Mouse (Mus musculus) stomach, embryonic 14.5 days (tissue): ENCODE data around the gene Cbx7. TPM values are rescaled to one million over a fixed set of nuclear protein-coding genes. Genes with fewer than 3 reads are reported as not detected.

Experiments used
- ATAC-seq: fragments of 200-750 bp; cut with Nextera tagmentation; 2 replicates; pipeline ENCODE4 v1.8.0; 2017; ENCODE audit warnings: low read depth, moderate TSS enrichment; ENCODE audit not compliant: insufficient number of reproducible peaks, insufficient read depth, low FRiP score
- H3K27ac ChIP-seq: fragments of 300-500 bp; sonication (generic); 2 replicates; pipeline ENCODE4 v1.5.1; 2014; ENCODE audit warnings: mild to moderate bottlenecking, low read length, moderate library complexity, mixed read lengths
- H3K27me3 ChIP-seq: fragments of 300-500 bp; sonication (generic); 2 replicates; pipeline ENCODE4 v1.6.1; 2014; ENCODE audit warnings: low read length, control low read depth, mixed read lengths; ENCODE audit not compliant: control insufficient read depth, insufficient read depth
- H3K36me3 ChIP-seq: fragments of 300-500 bp; sonication (generic); 2 replicates; pipeline ENCODE4 v1.6.1; 2014; ENCODE audit warnings: mild to moderate bottlenecking, control low read depth, low read length, moderate library complexity, mixed read lengths; ENCODE audit not compliant: control insufficient read depth, insufficient read depth
- H3K4me1 ChIP-seq: fragments of 300-500 bp; sonication (generic); 2 replicates; pipeline ENCODE4 v1.6.1; 2014; ENCODE audit warnings: low read length, control low read depth, mixed read lengths; ENCODE audit not compliant: control insufficient read depth, insufficient read depth
- H3K4me2 ChIP-seq: fragments of 300-500 bp; sonication (generic); replicated peaks from 2 replicates; pipeline ENCODE4 v1.6.1; 2014; ENCODE audit warnings: low read depth, low read length, control low read depth
- H3K4me3 ChIP-seq: fragments of 300-500 bp; sonication (generic); 2 replicates; pipeline ENCODE4 v1.5.1; 2014; ENCODE audit warnings: low read depth, low read length, control low read depth
- H3K9ac ChIP-seq: fragments of 300-500 bp; sonication (generic); replicated peaks from 2 replicates; pipeline ENCODE4 v1.6.1; 2014; ENCODE audit warnings: low read depth, mild to moderate bottlenecking, control low read depth, low read length, moderate library complexity, mixed read lengths
- H3K9me3 ChIP-seq: fragments of 300-500 bp; sonication (generic); 2 replicates; pipeline ENCODE4 v1.6.1; 2016; ENCODE audit warnings: low read depth, low read length, control low read depth; ENCODE audit not compliant: control insufficient read depth
- WGBS: fragments of 180-500 bp; shearing (Covaris S2); extraction: QIAGEN DNeasy Blood & Tissue Kit; methylation state at CpG from one replicate; pipeline ENCODE4 v1.1.7; 2014; 5-methylcytosine and 5-hydroxymethylcytosine counted together
- polyA plus RNA-seq: library from polyadenylated mRNA; unstranded; fragments of >200 nt; fragmentation: Nextera tagmentation; extraction: Ambion mirVana; gene quantifications from 2 replicates; pipeline ENCODE4 v1.2.1, GENCODE M21; 2014

The Cbx7 gene
- polyA plus RNA-seq, 1 experiment from 2014 or later, result 5.8 TPM

DNA sequence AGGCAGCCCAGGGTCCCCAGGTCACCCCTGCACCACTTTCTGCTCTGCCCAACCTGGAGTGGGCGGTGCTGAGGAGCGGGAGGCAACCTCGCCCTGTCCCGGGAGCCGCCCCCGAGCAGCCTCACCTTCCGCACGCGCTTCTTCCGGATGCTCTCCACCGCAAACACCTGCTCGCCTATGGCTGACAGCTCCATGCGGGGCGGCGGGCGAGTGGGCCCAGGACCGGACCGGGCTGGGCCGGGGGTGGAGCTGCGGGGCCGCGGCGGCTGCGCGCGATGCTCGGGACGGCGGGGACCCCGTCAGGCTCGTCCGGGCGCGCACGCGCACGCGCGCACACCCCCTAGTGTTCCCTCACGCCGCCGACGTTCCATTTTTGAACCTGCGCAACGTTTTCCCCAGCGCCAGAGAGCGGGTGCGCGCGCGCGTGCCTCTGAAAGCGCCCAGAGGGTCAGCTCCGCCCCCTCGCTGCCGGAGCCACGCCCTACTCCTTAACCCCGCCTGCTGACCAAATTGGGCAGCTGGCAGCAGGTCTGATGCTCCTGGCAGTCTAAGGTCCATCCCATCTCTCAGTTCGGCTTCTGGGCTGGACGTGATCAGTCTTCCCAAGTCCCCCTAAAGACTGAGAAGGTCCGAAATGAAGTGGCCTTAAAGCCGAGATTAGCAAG is 38.5 kb downstream of the Cbx7 start:
- Histone ChIP-seq H3K9me3 (no peaks in the 10 kb centered on the region), H3K27me3 (peaks cover 17% of the 10 kb centered on the region), H3K4me1 (0 out of 2 replicates have a peak, but pooled peaks cover 6% of the 10 kb centered on the region), H3K27ac (peak overlapping the region; percentile 24), H3K4me3 (peak overlapping the region; percentile 45), H3K36me3 (no peaks in the 10 kb centered on the region), H3K4me2 (peak overlapping the region; percentile 58), H3K9ac (0 out of 2 replicates have a peak overlapping the region, but pooled peaks have one; percentile 10)
- peak; percentile 62 for ATAC-seq
- WGBS, result 1% methylated on average over 62 of the region's 62 CpGs

DNA sequence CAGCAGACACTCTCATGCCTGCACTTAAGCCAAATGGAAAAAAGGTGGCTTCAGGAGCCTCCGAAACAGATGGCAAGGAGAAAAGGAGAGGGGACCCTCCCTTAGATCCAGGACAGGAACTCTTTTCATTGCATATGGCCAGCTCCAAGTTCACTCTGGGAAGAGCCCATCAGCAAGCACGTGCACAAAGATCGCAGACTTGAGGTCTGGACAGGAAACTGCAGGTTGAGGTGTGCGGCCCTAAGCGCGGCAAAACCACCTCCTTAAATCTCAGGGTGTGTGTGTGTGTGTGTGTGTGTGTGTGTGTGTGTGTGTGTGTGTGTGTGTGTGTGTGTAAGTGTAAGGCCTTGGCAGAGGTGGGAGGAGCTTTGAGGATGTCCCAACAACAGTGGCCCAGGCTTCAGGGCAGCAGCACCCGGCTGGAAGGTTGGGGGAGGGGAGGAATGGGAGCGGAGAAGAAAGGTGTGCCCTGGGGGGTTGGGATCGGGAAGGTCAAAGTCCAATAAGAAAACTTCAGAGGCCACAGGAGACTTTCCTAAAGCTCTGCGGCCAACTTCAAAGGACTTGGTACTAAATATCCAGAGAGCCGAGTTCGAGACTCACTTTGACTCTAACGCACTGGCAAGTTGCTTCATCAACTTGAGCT is 39.3 kb downstream of the Cbx7 start:
- H3K27ac ChIP-seq, result no peak overlapping the region
- H3K4me3 ChIP-seq, result peak overlapping the region; percentile 45
- peaks cover 17% of the 10 kb centered on the region for H3K27me3 ChIP-seq
- H3K4me2 ChIP-seq, result peak overlapping the region; percentile 58
- H3K9me3 ChIP-seq, result no peaks in the 10 kb centered on the region
- H3K36me3 ChIP-seq, result no peaks in the 10 kb centered on the region
- 23% methylated on average over 13 of the region's 13 CpGs for WGBS
- no peak for ATAC-seq
- no peak overlapping the region for H3K9ac ChIP-seq
- H3K4me1 ChIP-seq, result 0 out of 2 replicates have a peak, but pooled peaks cover 10% of the 10 kb centered on the region

DNA sequence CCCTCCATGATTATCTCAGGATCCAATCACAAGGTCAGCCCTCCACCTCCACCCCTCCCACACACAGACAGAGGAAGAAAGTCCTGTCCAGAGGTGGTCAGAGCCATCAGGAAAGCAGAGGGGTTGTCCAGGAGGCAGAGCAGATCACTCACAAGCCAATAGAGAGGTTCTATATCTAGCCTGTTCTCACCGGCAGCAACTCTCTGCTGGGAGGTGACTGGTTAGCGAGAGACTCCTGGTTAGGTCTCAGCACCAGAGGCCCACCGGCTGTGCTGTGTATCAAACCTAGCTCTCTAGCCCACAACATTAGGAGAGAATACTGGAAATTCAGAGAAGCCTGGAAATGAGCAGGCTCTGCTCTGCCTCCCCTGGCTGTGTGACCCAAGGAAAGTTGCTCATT is 41.2 kb downstream of the Cbx7 start:
- Histone ChIP-seq H3K27me3 (peaks cover 17% of the 10 kb centered on the region), H3K4me3 (no peak overlapping the region), H3K9me3 (no peaks in the 10 kb centered on the region), H3K36me3 (no peaks in the 10 kb centered on the region), H3K27ac (no peak overlapping the region), H3K9ac (no peak overlapping the region), H3K4me1 (0 out of 2 replicates have a peak, but pooled peaks cover 10% of the 10 kb centered on the region), H3K4me2 (no peak overlapping the region)
- 83% methylated on average over 3 of the region's 3 CpGs for WGBS
- no peak for ATAC-seq

GRCm38 (mm10) chr15:79928736-79929135 is 42.2 kb downstream of the Cbx7 start:
- ATAC-seq, result no peak
- Histone ChIP-seq H3K4me2 (no peak overlapping the region), H3K9me3 (no peaks in the 10 kb centered on the region), H3K27me3 (peaks cover 12% of the 10 kb centered on the region), H3K27ac (no peak overlapping the region), H3K36me3 (no peaks in the 10 kb centered on the region), H3K4me3 (no peak overlapping the region), H3K9ac (no peak overlapping the region), H3K4me1 (0 out of 2 replicates have a peak, but pooled peaks cover 10% of the 10 kb centered on the region)
- 74% methylated on average over 2 of the region's 2 CpGs for WGBS

DNA sequence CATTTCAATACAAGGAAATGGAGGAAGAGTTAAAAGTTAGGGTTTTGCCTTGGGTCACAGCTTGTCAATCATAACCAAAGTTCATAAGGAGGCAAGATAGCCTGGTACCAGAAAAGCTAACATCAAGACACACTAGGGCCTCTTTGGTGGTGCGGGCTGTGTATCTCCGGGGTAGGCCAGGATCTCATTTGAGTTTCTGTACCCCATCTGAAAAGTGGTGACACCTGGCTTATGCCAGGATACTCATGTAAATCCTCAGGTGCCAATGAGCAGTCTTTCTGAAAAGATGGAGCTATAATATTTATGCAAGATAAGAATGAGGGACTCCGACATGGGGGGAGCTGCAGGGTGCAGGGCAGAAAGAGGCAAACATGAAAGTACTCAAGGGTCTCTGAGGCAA is 42.6 kb downstream of the Cbx7 start:
- peaks cover 9% of the 10 kb centered on the region for H3K27me3 ChIP-seq
- H3K9ac ChIP-seq, result peak overlapping the region; percentile 34; the same call in 1 of the 2 replicates
- 0 out of 2 replicates have a peak, but pooled peaks cover 10% of the 10 kb centered on the region for H3K4me1 ChIP-seq
- H3K9me3 ChIP-seq, result no peaks in the 10 kb centered on the region
- 0 out of 2 replicates have a peak overlapping the region, but pooled peaks have one; percentile 49 for H3K27ac ChIP-seq
- WGBS, result 77% methylated on average over 3 of the region's 3 CpGs
- ATAC-seq, result no peak
- H3K36me3 ChIP-seq, result no peaks in the 10 kb centered on the region
- H3K4me3 ChIP-seq, result peak overlapping the region; percentile 39; the same call in 1 of the 2 replicates
- H3K4me2 ChIP-seq, result peak overlapping the region; percentile 50; the same call in 1 of the 2 replicates

DNA sequence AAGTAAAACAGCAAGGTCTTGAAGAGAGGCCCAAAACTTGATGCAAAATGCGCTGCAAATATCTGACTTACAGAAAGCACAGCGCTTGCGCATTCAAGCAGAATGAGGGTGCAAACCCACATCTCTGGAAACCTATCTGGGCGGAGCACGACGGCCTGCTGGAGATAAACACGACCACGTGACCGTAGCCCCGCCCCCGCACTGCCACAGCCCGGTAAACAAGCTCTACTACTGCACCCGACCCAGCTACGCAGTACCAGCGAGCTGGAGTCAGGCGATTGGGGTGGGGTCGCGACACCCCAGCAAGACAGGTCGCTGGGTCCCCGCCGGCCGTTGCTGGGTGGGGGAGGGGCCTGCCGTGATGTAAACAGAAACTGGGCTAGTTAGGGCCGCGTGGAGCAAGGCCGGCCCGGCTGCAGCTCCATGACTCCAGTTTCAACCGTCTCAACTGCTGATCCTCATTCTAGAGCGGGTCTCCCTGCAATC is 43.2 kb downstream of the Cbx7 start:
- Histone ChIP-seq H3K9me3 (no peaks in the 10 kb centered on the region), H3K27me3 (peaks cover 4% of the 10 kb centered on the region; the same call in 1 of the 2 replicates), H3K4me3 (peak overlapping the region; percentile 39), H3K36me3 (no peaks in the 10 kb centered on the region), H3K4me1 (0 out of 2 replicates have a peak, but pooled peaks cover 10% of the 10 kb centered on the region), H3K27ac (peak overlapping the region; percentile 49; the same call in 1 of the 2 replicates), H3K4me2 (peak overlapping the region; percentile 50), H3K9ac (peak overlapping the region; percentile 34)
- ATAC-seq, result peak; percentile 86
- under 1% methylated on average over 29 of the region's 29 CpGs for WGBS

DNA sequence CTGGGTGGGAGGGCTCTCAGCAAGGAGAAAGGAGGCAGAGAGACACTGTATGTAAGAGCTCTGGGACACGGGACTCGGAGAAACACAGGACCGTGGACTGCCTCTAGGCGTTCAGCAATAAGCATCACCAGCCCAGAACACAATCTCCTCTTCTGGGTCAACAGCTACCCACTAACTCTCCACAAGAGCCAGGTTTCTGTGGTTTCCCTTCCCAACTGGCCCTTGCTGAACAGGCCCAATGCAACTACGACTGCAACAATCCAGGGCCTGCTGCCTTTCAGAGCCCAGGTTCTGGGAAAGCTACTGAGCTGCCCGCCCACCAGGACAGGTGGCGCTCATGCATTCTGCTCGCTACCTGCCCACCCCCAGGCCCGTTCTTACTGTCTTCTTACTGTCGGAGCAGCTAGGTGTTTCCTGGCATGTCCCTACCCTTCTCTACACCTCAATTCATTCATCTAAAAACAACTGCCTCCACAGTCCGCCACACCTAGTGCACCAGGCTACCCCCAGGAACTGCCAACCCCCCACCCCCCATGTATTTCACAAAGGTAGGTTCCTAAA is 44.0 kb downstream of the Cbx7 start:
- 0 out of 2 replicates have a peak, but pooled peaks cover 7% of the 10 kb centered on the region for H3K4me1 ChIP-seq
- H3K36me3 ChIP-seq, result no peaks in the 10 kb centered on the region
- peak overlapping the region; percentile 49; the same call in 1 of the 2 replicates for H3K27ac ChIP-seq
- peak overlapping the region; percentile 39 for H3K4me3 ChIP-seq
- no peaks in the 10 kb centered on the region for H3K27me3 ChIP-seq
- no peak overlapping the region for H3K9ac ChIP-seq
- no peak for ATAC-seq
- no peaks in the 10 kb centered on the region for H3K9me3 ChIP-seq
- 72% methylated on average over 11 of the region's 11 CpGs for WGBS
- H3K4me2 ChIP-seq, result peak overlapping the region; percentile 50

DNA sequence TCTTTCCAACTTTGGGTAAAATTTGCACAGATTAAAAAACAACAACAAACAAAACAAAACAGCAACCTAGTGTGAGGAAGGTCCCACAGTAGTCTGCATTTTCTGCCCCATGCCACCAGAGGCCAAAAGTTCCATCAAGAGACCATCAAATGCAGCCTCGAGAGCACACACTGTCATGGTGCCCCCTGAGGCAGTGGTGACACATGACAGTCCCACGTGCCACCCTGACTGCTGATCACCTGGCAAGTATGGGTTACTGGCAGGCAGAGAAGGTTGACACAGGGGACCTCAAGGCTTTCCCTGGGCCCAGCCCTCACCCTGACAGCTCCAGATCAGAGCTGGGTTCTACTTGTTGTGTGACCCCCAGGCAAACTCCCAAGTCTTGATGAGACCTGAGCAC is 51.1 kb downstream of the Cbx7 start:
- no peaks in the 10 kb centered on the region for H3K36me3 ChIP-seq
- 56% methylated on average over 2 of the region's 2 CpGs for WGBS
- H3K27ac ChIP-seq, result no peak overlapping the region
- H3K9me3 ChIP-seq, result no peaks in the 10 kb centered on the region
- H3K27me3 ChIP-seq, result no peaks in the 10 kb centered on the region
- H3K4me1 ChIP-seq, result no peaks in the 10 kb centered on the region
- no peak overlapping the region for H3K4me2 ChIP-seq
- no peak overlapping the region for H3K9ac ChIP-seq
- no peak overlapping the region for H3K4me3 ChIP-seq
- ATAC-seq, result no peak
